Mouse (Mus musculus): ENCODE results near the gene Asic2. TPM values are rescaled to one million over a fixed set of nuclear protein-coding genes. Genes with fewer than 3 reads are reported as not detected.

Gene Asic2
- polyA plus RNA-seq, 1 experiment from 2014 or later: 0.47 TPM

DNA sequence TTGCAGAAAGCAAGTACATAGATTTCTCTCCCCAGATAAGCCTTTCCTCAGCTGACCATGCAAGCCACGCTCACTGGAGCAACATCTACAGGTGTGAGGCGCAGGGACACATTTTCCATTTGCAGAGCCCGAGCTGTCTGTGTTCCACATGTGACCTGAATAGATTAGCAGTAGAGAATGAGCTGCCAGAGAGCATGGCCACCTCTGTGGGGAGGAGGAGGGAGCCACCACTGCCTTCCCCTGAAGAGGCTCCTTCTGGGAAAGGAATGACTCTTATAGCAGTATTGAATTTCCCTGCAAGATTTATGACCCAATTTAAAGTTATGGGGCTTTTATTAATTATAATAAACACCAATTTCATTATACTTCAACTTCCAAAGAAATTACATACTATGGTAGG lies 230.5 kb downstream of the Asic2 start:
- H3K27ac ChIP-seq (replicated peaks): no peak overlapping the region
- H3K4me3 ChIP-seq (ENCODE audit: low read depth, low read length): no peak overlapping the region
- 63% methylated on average over 3 of the region's 3 CpGs for WGBS
- no peaks in the 10 kb centered on the region for H3K4me1 ChIP-seq (replicated peaks; ENCODE audit: control insufficient read depth, insufficient read depth)
- H3K36me3 ChIP-seq (ENCODE audit: control insufficient read depth, insufficient read depth, low read length): no peaks in the 10 kb centered on the region
- H3K27me3 ChIP-seq (ENCODE audit: control insufficient read depth, insufficient read depth, low read length): no peaks in the 10 kb centered on the region
- TF ChIP-seq EP300 (optimal IDR thresholded peaks at IDR 0.05) (no peak), CTCF (IDR thresholded peaks at IDR 0.05; ENCODE audit: low read depth) (no peak)
- ATAC-seq (ENCODE audit: low FRiP score, low TSS enrichment): no peak
- no peak overlapping the region for H3K9ac ChIP-seq (ENCODE audit: low read length)
- H3K9me3 ChIP-seq (ENCODE audit: control insufficient read depth, low read length): no peaks in the 10 kb centered on the region
- no peak overlapping the region for H3K4me2 ChIP-seq (replicated peaks; ENCODE audit: low read depth)
- no peak for DNase-seq (ENCODE audit: low spot score)

DNA sequence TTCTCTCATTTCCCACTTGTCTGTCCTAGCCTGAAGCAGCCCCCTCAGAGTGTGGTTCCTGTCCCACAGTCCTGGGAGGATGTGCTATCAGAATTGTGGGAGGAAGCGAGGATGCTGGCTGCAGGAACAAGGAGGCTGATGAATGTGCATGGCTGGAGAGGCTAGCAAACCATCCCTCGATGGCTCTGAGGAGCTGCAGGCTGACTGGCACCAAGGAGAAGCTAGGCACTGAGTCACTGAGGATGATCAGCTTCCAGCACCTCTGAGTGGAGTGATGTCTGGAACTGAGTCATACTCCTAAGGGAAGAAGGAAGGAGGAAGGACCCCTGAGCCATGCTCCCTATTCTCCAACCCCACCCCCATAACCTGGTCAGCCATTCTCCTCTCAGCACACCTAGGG lies 246.2 kb downstream of the Asic2 start:
- DNase-seq (ENCODE audit: low spot score) (no peak), ATAC-seq (ENCODE audit: low FRiP score, low TSS enrichment) (no peak)
- Histone ChIP-seq H3K4me2 (replicated peaks; ENCODE audit: low read depth) (no peak overlapping the region), H3K9me3 (ENCODE audit: control insufficient read depth, low read length) (no peaks in the 10 kb centered on the region), H3K9ac (ENCODE audit: low read length) (no peak overlapping the region), H3K27ac (replicated peaks) (no peak overlapping the region), H3K4me1 (replicated peaks; ENCODE audit: control insufficient read depth, insufficient read depth) (no peaks in the 10 kb centered on the region), H3K27me3 (ENCODE audit: control insufficient read depth, insufficient read depth, low read length) (no peaks in the 10 kb centered on the region), H3K4me3 (ENCODE audit: low read depth, low read length) (no peak overlapping the region), H3K36me3 (ENCODE audit: control insufficient read depth, insufficient read depth, low read length) (no peaks in the 10 kb centered on the region)
- TF ChIP-seq EP300 (optimal IDR thresholded peaks at IDR 0.05) (no peak), CTCF (IDR thresholded peaks at IDR 0.05; ENCODE audit: low read depth) (no peak)
- 80% methylated on average over 2 of the region's 2 CpGs for WGBS

DNA sequence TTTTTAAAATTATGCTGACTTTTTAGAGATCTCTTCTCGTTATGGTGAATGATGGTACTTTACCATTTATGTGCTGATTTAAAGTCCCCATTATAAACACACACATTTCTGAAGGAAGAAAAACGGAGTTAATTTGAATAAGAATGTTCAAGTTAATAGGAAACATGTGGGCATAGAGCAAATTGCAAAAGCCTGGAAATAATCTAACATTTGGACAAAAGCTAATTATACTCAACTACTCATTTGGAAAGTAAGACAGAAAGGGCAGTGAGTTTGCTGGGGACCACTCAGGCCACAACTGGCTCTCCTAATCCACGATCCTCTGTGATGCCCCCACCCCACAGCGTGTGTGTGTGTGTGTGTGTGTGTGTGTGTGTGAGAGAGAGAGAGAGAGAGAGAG lies 253.5 kb downstream of the Asic2 start:
- no peak overlapping the region for H3K9ac ChIP-seq (ENCODE audit: low read length)
- H3K27ac ChIP-seq (replicated peaks): no peak overlapping the region
- 68% methylated on average over 4 of the region's 4 CpGs for WGBS
- no peak overlapping the region for H3K4me3 ChIP-seq (ENCODE audit: low read depth, low read length)
- DNase-seq (ENCODE audit: low spot score): no peak
- no peak for TF ChIP-seq EP300 (optimal IDR thresholded peaks at IDR 0.05)
- TF ChIP-seq CTCF (IDR thresholded peaks at IDR 0.05; ENCODE audit: low read depth): no peak
- no peaks in the 10 kb centered on the region for H3K27me3 ChIP-seq (ENCODE audit: control insufficient read depth, insufficient read depth, low read length)
- no peaks in the 10 kb centered on the region for H3K36me3 ChIP-seq (ENCODE audit: control insufficient read depth, insufficient read depth, low read length)
- no peak for ATAC-seq (ENCODE audit: low FRiP score, low TSS enrichment)
- no peaks in the 10 kb centered on the region for H3K4me1 ChIP-seq (replicated peaks; ENCODE audit: control insufficient read depth, insufficient read depth)
- H3K4me2 ChIP-seq (replicated peaks; ENCODE audit: low read depth): no peak overlapping the region
- no peaks in the 10 kb centered on the region for H3K9me3 ChIP-seq (ENCODE audit: control insufficient read depth, low read length)

DNA sequence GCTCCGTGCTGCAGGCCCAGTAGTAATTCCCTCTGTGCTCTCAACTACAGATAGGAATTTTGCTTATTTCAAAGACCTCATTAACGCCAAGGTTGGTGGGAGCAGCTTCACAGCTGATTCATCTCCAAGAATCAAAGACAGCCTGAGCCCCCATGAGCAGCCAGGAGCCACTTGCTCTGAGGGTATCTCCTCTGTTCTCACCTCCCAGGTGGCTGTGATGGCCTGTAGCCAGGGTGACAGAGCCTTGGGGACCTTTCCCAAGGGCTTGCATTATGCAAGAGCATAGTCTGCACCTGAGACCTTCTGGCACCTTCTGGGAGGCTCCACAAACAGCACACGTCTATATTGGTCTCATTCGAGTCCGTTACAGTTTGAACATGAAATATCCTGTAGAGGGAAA lies 261.3 kb downstream of the Asic2 start:
- ATAC-seq (ENCODE audit: low FRiP score, low TSS enrichment) (no peak), DNase-seq (ENCODE audit: low spot score) (no peak)
- Histone ChIP-seq H3K36me3 (ENCODE audit: control insufficient read depth, insufficient read depth, low read length) (no peaks in the 10 kb centered on the region), H3K4me3 (ENCODE audit: low read depth, low read length) (no peak overlapping the region), H3K9ac (ENCODE audit: low read length) (no peak overlapping the region), H3K4me1 (replicated peaks; ENCODE audit: control insufficient read depth, insufficient read depth) (no peaks in the 10 kb centered on the region), H3K9me3 (ENCODE audit: control insufficient read depth, low read length) (no peaks in the 10 kb centered on the region), H3K27me3 (ENCODE audit: control insufficient read depth, insufficient read depth, low read length) (no peaks in the 10 kb centered on the region), H3K27ac (replicated peaks) (no peak overlapping the region), H3K4me2 (replicated peaks; ENCODE audit: low read depth) (no peak overlapping the region)
- TF ChIP-seq EP300 (optimal IDR thresholded peaks at IDR 0.05) (no peak), CTCF (IDR thresholded peaks at IDR 0.05; ENCODE audit: low read depth) (no peak)
- WGBS: 67% methylated on average over 5 of the region's 5 CpGs

DNA sequence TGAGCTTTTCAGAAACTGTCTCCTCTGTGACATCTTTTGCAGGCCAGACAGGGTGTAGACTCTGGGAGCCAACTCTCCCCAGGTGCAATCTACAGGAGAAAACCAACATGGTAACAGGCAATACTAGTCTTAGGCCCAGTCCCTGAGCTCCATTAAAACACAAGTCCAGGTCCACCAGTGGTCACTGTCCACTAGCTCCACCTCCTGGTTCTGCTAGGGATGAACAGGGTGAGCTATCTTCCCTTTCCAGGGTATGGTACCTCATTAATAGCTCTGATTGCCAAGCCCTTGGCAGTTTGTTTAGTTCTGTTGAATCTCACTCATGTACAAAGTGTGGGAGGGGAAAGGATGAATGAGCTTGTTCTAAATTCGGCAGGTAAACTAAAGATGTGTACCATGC lies 270.2 kb downstream of the Asic2 start:
- no peak overlapping the region for H3K4me3 ChIP-seq (ENCODE audit: low read depth, low read length)
- no peaks in the 10 kb centered on the region for H3K36me3 ChIP-seq (ENCODE audit: control insufficient read depth, insufficient read depth, low read length)
- no peak overlapping the region for H3K9ac ChIP-seq (ENCODE audit: low read length)
- H3K4me2 ChIP-seq (replicated peaks; ENCODE audit: low read depth): no peak overlapping the region
- peak; percentile 35; the same call in 1 of the 2 replicates for TF ChIP-seq CTCF (IDR thresholded peaks at IDR 0.05; ENCODE audit: low read depth)
- no peak for TF ChIP-seq EP300 (optimal IDR thresholded peaks at IDR 0.05)
- no peaks in the 10 kb centered on the region for H3K4me1 ChIP-seq (replicated peaks; ENCODE audit: control insufficient read depth, insufficient read depth)
- no peaks in the 10 kb centered on the region for H3K9me3 ChIP-seq (ENCODE audit: control insufficient read depth, low read length)
- ATAC-seq (ENCODE audit: low FRiP score, low TSS enrichment) (no peak), DNase-seq (ENCODE audit: low spot score) (no peak)
- H3K27me3 ChIP-seq (ENCODE audit: control insufficient read depth, insufficient read depth, low read length): no peaks in the 10 kb centered on the region
- WGBS: 60% methylated on average over 1 of the region's 1 CpGs
- no peak overlapping the region for H3K27ac ChIP-seq (replicated peaks)

DNA sequence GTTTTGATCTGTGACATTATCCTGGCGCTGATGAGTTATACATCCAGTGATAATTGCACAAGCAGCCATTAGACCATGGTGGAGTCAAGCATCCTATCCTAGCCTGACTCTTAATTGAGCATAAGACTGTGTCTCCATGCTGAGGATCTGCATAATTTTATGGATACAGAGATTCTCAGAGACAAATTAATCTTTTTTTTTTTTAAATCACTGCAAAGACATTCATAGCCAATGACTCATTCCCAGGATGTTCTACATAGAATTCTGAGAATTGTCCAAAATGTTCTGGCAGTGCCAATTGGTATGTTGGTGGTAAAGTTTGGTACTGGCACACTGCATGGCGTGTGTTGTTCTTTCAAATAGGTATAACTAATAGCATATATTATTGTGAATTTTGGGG lies 272.8 kb downstream of the Asic2 start:
- DNase-seq (ENCODE audit: low spot score) (no peak), ATAC-seq (ENCODE audit: low FRiP score, low TSS enrichment) (no peak)
- H3K9ac ChIP-seq (ENCODE audit: low read length): no peak overlapping the region
- H3K4me2 ChIP-seq (replicated peaks; ENCODE audit: low read depth): no peak overlapping the region
- TF ChIP-seq CTCF (IDR thresholded peaks at IDR 0.05; ENCODE audit: low read depth) (no peak), EP300 (optimal IDR thresholded peaks at IDR 0.05) (no peak)
- no peaks in the 10 kb centered on the region for H3K27me3 ChIP-seq (ENCODE audit: control insufficient read depth, insufficient read depth, low read length)
- H3K36me3 ChIP-seq (ENCODE audit: control insufficient read depth, insufficient read depth, low read length): no peaks in the 10 kb centered on the region
- no peak overlapping the region for H3K27ac ChIP-seq (replicated peaks)
- H3K4me3 ChIP-seq (ENCODE audit: low read depth, low read length): no peak overlapping the region
- H3K4me1 ChIP-seq (replicated peaks; ENCODE audit: control insufficient read depth, insufficient read depth): no peaks in the 10 kb centered on the region
- 84% methylated on average over 2 of the region's 2 CpGs for WGBS
- H3K9me3 ChIP-seq (ENCODE audit: control insufficient read depth, low read length): no peaks in the 10 kb centered on the region

Measured in stomach, postnatal 0 days (tissue).